Mouse (Mus musculus): ENCODE data around the gene Slc6a16.
A peak's percentile ranks its signal among the peaks of the same experiment; 100 is the strongest.

Gene Slc6a16

DNA sequence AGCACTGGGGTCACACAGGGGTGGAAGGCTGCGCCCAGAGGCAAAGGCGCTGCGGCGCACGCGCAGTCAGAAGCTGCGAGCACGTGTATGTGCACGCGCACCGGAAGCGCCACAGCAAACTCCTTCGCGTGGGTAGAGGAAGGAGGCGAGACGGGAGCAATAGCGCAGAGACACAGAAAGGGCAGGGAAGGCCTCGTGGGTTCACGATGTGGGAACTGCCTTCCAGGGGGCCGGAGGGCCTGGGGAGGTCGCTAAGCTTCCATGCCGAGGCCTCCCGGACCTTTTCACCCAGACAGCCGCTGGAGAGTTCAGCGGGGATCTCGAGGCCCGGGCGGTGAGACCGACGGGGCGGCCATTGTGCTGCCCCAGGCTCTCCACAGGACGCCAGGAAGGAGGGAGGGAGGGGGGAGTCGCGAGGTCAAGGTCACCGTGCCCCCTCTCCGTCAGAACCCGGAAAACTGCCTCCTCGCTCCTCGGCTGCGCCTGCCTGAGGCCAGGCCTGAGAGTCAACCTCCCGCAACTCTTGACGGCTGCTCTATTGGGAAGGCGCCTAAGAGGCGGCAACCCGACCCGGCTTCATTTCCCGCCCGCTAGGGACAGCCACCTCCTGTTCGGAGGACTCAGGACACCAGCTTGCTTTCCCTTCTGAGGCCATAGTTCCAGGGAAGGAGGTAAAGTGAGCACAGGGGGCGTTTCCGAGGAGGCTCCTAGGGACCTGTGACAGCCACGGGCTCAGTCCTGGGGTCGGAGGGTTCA lies at the start of gene Slc6a16:
TSS of gene Slc6a16 (plus strand) at position 453 of the 756 bp plus-strand sequence.
- peak; percentile 80 to 82 for DNase-seq (ENCODE audit: low spot score in 2 of 2)

DNA sequence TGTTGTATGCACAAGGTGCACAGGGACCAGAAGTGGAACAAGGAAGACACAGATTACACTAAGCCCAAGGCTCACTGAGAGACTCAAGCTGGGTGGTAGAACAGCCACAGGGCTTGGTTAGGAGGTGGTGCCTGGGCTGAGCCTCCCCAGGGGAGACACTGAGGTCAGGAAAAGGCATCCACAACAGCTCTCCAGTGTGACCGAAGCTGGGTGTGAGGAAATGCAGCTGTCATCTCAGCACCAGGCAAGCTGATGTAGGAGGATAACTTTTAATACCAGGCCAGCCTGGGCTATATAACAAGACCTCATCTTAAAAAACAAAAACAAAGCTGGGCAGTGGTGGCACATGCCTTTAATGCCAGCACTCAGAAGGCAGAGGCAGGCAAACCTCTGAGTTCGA lies 49.7 kb upstream of the Slc6a16 start:
- no peak for DNase-seq (ENCODE audit: low spot score in 2 of 2)

DNA sequence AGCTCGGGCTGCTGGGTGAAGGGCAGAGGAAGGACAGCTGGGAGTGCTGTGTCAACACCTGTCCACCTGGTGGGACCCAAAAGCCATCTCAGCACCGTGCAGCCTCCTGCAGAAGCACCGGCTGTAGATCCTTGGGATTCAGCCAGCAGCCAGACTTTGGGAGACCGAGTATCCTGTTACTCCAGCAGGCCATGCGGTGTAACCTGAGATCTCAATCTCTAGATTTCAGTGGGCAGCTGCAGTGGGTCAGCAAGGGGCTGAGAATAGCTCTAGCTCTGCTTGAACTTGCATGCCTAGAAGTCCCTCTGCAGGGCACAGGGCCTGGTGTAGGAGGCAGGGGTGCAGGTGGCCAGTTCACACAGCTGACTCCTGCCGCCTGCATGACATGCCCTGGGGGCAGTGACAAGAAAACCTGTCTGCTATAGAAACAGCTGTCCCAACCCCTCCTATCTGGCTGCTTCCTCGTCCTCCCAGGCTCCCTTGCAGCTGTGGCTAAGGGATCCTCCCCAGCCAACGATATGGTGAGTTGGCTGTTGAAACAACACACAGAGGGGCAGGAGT lies 49.0 kb upstream of the Slc6a16 start:
- no peak for DNase-seq (ENCODE audit: low spot score in 2 of 2)

GRCm38 (mm10) chr7:45192585-45193310 lies 48.1 kb upstream of the Slc6a16 start:
- no peak for DNase-seq (ENCODE audit: low spot score in 2 of 2)

GRCm38 (mm10) chr7:45193406-45193805 lies 47.5 kb upstream of the Slc6a16 start:
- no peak for DNase-seq (ENCODE audit: low spot score in 2 of 2)

DNA sequence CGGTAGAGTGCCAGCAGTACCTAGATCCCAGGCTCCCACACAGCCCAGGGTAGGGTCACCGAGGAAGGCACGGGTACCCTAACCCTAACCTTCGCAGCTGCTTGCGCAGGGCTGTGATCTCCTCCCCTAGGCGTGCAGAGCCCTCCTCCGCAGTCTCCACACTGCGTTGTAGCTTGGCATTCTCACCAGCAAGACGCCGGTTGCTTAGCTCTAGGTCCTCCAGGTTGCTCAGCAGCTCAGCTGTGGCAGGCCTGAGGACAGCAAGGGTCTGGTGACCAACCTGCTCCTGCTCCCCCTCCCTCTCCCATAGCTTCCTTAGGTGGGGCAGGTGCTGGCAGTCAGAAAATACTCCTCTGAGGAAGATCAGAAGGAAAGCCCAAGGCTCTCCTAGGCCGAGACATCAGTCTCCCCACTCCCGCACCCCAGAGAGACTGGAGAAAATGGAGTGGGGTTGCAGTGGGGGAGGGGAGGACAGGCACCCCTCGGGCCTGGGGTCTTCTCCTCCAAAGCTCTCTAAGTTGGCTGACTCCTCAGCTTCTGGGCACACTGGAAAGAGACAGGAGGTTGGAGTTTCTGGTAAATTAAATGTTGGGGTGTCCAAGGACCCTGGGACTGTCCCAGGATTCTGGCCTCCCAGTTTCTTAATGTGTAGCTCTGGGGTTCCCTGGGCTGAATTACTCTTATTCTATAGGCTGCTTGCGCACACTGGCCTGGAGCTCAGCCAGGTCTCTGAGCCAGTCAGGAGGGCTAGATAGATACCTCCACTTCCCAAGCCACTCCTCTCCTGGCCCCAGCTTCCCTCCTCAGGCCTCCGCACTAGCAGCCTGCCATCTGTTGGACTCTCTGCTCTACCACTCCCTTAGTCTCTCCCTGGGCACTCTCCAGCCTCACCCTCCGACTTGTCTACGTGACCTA lies 46.8 kb upstream of the Slc6a16 start:
- DNase-seq (ENCODE audit: low spot score in 2 of 2), result no peak

DNA sequence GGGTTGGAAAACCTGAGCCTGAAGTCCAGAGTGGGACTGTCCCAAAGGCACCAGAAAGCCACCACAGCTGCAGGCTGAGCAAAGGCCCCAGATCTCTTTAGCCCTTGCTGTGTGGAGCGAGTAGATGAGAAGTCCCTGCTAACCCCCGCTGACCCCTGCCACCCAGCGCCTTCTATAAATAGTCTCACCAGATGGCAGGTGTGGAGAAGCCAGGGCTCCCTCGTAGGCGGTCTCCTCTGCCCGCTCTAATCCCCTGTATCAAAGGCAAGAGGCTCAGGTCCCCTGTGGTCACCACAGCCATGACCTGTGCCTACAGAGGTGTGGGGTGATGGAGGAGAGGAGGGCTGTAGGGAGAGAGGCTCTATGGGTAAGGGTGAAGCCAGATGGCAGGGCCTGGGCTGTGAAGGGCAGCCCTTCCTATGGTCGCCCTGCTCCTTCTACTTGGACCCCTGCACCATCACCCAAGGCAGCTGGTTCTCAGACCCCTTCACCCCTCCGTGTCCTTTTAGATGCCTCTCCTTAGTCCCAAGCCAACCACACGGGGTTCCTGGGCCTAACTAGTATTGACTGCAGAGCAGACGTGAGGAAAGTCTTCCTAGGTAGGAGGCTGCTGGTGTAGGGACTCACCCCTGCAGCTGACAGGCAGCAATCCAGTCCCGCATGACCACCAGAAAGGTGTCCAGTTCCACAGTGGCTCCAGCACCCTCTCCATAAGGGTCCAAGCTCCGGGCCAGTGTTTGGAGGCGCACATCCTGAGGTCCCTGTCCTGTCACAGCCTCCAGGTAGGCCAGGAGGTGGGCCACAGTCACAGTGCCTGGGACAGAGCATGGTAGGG lies 45.3 kb upstream of the Slc6a16 start:
- no peak for DNase-seq (ENCODE audit: low spot score in 2 of 2)

GRCm38 (mm10) chr7:45196176-45196535 lies 44.7 kb upstream of the Slc6a16 start:
- DNase-seq (ENCODE audit: low spot score in 2 of 2), result no peak

- DNase-seq (ENCODE audit: low spot score in 2 of 2), result no peak
These were observed 43.9 kb upstream of the Slc6a16 start for GRCm38 (mm10) chr7:45196994-45197393.

- peak; percentile 76 to 82 for DNase-seq (ENCODE audit: low spot score in 2 of 2)
These were observed 42.5 kb upstream of the Slc6a16 start for GRCm38 (mm10) chr7:45198435-45198834.

DNA sequence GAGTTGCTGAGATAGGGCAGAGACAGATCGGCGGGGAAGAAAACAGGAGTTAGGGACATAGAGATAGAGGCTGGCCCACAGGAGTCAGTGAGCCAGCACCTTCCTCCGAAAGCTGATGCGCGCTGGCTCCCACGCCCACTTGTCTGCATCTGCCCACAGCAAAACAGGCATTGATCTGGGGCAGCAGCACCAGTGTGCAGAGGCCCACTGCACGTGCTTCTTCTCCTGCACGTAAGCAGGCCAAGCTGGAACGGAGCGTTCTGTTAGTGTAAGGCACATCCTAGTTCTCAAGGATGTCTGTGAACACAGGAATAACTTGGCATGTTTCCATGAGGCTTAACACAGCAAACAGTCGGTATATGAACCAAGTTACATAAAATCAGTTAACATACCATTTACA lies 41.9 kb upstream of the Slc6a16 start:
- DNase-seq (ENCODE audit: low spot score in 2 of 2), result no peak

GRCm38 (mm10) chr7:45202654-45203053 lies 38.2 kb upstream of the Slc6a16 start:
- no peak for DNase-seq (ENCODE audit: low spot score in 2 of 2)

GRCm38 (mm10) chr7:45204380-45205143 lies 36.3 kb upstream of the Slc6a16 start, which contains the start of gene Ccdc155:
Ccdc155 (minus strand) TSS chr7:45204892.
- peak; percentile 97 to 98 for DNase-seq (ENCODE audit: low spot score in 2 of 2)

- DNase-seq (ENCODE audit: low spot score in 2 of 2), result no peak
These were observed 32.6 kb upstream of the Slc6a16 start for GRCm38 (mm10) chr7:45208260-45208659.

DNA sequence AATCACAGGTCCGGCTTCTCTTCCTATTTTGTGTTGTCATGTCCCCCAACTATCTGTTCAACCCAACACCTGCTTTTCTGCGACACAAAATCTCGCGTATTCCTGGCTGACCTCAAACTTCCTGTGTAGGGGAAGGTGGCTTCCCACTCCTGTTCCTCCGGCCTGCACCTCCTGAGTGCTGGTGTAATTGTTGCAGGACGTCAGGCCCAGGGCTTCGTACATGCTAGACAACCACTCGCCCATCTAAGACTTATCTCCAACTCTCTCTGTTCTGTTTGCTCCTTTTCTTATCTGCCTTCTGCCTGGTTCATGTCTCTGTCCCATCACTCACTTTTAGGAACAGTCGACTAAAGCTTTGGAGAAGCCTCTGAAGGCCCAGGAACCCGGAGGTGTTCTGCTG lies 29.8 kb upstream of the Slc6a16 start:
- DNase-seq (ENCODE audit: low spot score in 2 of 2), result no peak

DNA sequence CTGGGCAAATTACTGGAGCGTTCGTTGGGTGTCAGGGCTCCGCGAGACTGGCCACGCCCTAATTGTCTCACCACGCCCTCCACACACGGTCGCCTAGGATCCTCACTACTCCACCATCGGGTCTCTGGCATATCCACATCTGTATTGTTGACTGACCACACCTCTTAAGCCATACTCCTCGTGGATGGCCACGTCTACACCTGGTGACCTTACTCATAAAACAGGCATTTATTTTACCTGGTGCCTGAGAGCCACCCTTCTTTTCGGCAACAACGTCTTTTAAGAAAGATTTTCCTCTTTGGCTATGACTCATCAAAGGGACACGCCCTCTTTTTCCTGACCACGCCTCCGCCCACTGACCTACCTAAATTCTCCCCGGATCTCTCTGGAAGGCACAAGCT lies 29.0 kb upstream of the Slc6a16 start, which contains the start of gene Dkkl1:
TSS of gene Dkkl1 (minus strand) at position 297 of the 401 bp plus-strand sequence.
- DNase-seq (ENCODE audit: low spot score in 2 of 2), result no peak

DNA sequence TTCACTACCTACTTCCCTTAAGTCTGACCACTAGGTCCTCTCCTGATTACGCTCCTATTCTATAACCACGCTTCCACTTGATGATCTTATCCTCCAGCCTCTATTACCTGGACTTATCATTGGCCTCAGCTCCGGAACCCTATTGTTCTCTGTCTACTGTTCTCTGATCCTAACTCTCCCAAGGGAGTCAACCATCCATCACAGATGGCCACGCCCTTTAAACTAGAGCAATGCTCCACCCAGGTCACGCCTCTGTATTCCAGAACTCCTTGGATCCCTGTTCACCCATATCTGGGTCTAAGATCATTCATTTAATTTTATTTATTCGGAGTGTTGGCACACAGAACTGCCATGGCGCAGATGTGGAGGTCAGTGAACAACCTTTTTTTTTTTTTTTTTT lies 28.5 kb upstream of the Slc6a16 start:
- no peak for DNase-seq (ENCODE audit: low spot score in 2 of 2)

DNA sequence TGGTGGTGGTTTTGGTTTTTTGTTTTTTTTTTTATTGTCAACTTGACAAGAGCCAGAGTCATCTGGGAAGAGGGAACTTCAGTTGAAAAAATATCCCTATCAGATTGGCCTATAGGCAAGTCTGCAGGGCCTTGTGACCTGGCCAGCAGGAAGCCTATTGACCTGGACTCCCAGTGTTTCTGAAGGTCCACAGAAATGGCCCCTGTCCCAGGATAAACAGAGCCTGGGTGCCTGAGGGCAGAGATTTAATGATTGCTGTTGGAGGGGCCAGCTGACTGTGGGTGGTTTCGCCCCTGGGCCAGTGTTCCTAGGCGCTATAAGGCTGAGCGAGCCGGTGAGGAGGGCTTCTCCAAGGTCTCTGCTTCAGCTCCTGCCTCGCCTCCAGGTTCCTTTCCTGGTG lies 27.2 kb upstream of the Slc6a16 start:
- no peak for DNase-seq (ENCODE audit: low spot score in 2 of 2)

- DNase-seq (ENCODE audit: low spot score in 2 of 2), result no peak
These were observed 25.0 kb upstream of the Slc6a16 start, which contains the start of gene Tead2 for GRCm38 (mm10) chr7:45215673-45216441. Tead2 (plus strand) TSS chr7:45215753.
